Mouse (Mus musculus) heart, embryonic 12.5 days (tissue): ENCODE results near the gene Cenpx. TPM values are rescaled to one million over a fixed set of nuclear protein-coding genes. Genes with fewer than 3 reads are reported as not detected.
A peak's percentile ranks its signal among the peaks of the same experiment; 100 is the strongest.

Experiments
- ATAC-seq: fragments of 200-750 bp; cut with Nextera tagmentation; 2 replicates; pipeline ENCODE4 v1.8.0; 2017; ENCODE audit warnings: moderate TSS enrichment, moderate library complexity; ENCODE audit not compliant: insufficient number of reproducible peaks, low FRiP score
- H3K27ac ChIP-seq: fragments of 300-500 bp; sonication (generic); 2 replicates; pipeline ENCODE4 v1.5.1; 2016; ENCODE audit warnings: mild to moderate bottlenecking, moderate library complexity; ENCODE audit not compliant: poor library complexity, severe bottlenecking
- H3K27me3 ChIP-seq: fragments of 300-500 bp; sonication (generic); replicated peaks from 2 replicates; pipeline ENCODE4 v1.6.1; 2016; ENCODE audit warnings: mild to moderate bottlenecking, moderate library complexity
- H3K36me3 ChIP-seq: fragments of 300-500 bp; sonication (generic); 2 replicates; pipeline ENCODE4 v1.6.1; 2016; ENCODE audit warnings: mild to moderate bottlenecking, moderate library complexity
- H3K4me1 ChIP-seq: fragments of 300-500 bp; sonication (generic); replicated peaks from 2 replicates; pipeline ENCODE4 v1.6.1; 2016; ENCODE audit warnings: mild to moderate bottlenecking
- H3K4me2 ChIP-seq: fragments of 300-500 bp; sonication (generic); 2 replicates; pipeline ENCODE4 v1.6.1; 2016; ENCODE audit warnings: mild to moderate bottlenecking, moderate library complexity
- H3K4me3 ChIP-seq: fragments of 300-500 bp; sonication (generic); 2 replicates; pipeline ENCODE4 v1.5.1; 2016; ENCODE audit warnings: mild to moderate bottlenecking
- H3K9ac ChIP-seq: fragments of 300-500 bp; sonication (generic); 2 replicates; pipeline ENCODE4 v1.6.1; 2016; ENCODE audit warnings: mild to moderate bottlenecking, moderate library complexity
- H3K9me3 ChIP-seq: fragments of 300-500 bp; sonication (generic); replicated peaks from 2 replicates; pipeline ENCODE4 v1.6.1; 2016; ENCODE audit warnings: mild to moderate bottlenecking, moderate library complexity
- WGBS: fragments of 180-500 bp; shearing (Covaris S2); methylation state at CpG from one replicate; pipeline ENCODE4 v1.1.7; 2016; 5-methylcytosine and 5-hydroxymethylcytosine counted together
- polyA plus RNA-seq: library from polyadenylated mRNA; unstranded; fragments of >200 nt; fragmentation: Nextera tagmentation; extraction: Ambion mirVana; gene quantifications from 2 replicates; pipeline ENCODE4 v1.2.1, GENCODE M21; 2016

The Cenpx gene
- polyA plus RNA-seq, 1 experiment from 2014 or later, result 119 TPM

DNA sequence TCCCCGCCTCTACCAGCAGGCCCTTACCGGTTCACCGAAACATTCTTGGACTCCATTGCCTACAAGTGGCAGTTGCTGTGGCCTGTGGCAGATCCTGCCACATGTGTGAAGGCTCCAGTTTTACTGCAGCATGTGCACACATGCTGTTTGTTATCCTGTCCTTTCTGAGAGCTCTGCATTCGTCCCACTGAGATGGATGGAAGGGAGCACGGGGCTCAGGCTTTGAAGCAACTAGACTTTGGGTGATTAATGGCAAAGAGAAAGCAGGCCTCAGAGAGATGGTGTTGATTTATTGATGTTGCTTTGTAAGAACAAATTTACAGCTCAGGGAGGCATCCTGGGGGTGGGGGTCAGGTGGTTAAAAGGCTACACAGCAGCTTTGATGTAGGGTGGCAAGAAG, 2.9 kb downstream of the Cenpx start:
- no peaks in the 10 kb centered on the region for H3K27me3 ChIP-seq
- WGBS, result 77% methylated on average over 5 of the region's 5 CpGs
- no peaks in the 10 kb centered on the region for H3K9me3 ChIP-seq
- no peak overlapping the region for H3K27ac ChIP-seq
- H3K4me1 ChIP-seq, result peaks cover 44% of the 10 kb centered on the region
- ATAC-seq, result no peak
- H3K4me2 ChIP-seq, result no peak overlapping the region
- H3K9ac ChIP-seq, result no peak overlapping the region
- no peak overlapping the region for H3K4me3 ChIP-seq
- peaks cover 28% of the 10 kb centered on the region for H3K36me3 ChIP-seq

DNA sequence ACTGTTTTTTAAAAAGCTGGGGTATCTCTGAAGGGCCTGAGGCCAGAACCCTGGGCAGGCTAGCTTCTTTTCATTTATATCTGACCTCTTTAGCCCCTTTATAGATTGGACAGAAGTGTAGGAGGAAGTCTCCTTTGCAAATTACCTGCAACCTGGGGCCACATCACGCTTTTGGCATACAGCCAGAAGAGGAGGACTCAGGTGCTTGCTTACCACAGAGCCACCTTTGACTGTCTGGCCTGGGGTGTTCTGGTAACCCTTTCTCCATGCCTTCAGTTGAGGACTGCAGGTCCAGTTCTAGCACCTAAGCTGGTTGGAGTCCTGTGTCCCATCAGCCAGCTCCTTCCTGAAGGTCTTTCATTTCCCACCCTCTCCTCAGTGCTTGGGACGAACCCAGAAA, 4.0 kb downstream of the Cenpx start:
- Histone ChIP-seq H3K36me3 (peaks cover 27% of the 10 kb centered on the region), H3K4me2 (no peak overlapping the region), H3K9ac (no peak overlapping the region), H3K27me3 (no peaks in the 10 kb centered on the region), H3K9me3 (no peaks in the 10 kb centered on the region), H3K27ac (no peak overlapping the region), H3K4me1 (peaks cover 49% of the 10 kb centered on the region), H3K4me3 (no peak overlapping the region)
- WGBS, result 78% methylated on average over 2 of the region's 2 CpGs
- no peak for ATAC-seq

DNA sequence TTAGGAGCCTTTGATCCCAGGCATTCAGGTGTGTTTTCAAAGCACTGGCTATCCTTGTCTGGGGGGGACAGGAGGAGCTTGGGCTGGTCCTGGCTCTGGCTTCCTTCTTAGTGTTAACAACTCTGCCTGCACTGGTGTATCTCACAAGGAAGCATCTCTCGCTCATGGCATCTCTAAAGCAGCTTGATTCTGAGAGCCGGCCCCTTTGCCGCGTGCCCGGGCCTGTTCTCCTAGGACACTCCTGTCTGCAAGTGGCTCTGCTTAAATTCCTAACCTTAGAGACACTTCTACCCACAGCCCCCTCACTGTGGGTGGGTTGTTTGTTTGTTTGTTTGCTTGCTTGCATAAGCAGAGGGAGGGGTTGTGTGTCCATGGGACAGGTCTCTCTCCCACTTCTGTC, 5.6 kb downstream of the Cenpx start:
- 32% methylated on average over 5 of the region's 5 CpGs for WGBS
- Histone ChIP-seq H3K27me3 (no peaks in the 10 kb centered on the region), H3K9me3 (no peaks in the 10 kb centered on the region), H3K9ac (no peak overlapping the region), H3K4me3 (no peak overlapping the region), H3K27ac (0 out of 2 replicates have a peak overlapping the region, but pooled peaks have one; percentile 58), H3K4me1 (peaks cover 58% of the 10 kb centered on the region), H3K36me3 (peaks cover 27% of the 10 kb centered on the region), H3K4me2 (0 out of 2 replicates have a peak overlapping the region, but pooled peaks have one; percentile 32)
- no peak for ATAC-seq

DNA sequence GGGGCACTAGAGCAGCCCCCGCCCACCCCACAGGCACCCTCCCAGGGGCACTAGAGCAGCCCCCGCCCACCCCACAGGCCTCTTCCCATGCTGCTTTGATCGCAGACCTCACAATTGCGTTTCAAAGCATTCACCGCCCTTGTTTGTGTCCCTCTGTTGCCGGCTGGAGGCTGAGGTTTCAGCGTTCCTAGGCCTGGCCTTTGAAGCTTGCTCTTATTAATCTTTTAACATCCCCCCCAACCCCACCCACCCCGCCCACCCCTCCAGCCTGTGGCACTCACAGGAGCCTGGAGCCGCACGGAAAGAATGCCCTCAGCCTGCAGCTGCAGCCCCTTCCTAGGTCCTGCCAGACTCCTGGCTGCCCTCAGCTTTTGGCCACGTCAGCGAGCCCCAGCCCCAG, 6.3 kb downstream of the Cenpx start:
- Histone ChIP-seq H3K4me3 (no peak overlapping the region), H3K9me3 (no peaks in the 10 kb centered on the region), H3K27ac (peak overlapping the region; percentile 58), H3K27me3 (no peaks in the 10 kb centered on the region), H3K9ac (peak overlapping the region; percentile 62), H3K4me2 (peak overlapping the region; percentile 32), H3K4me1 (peaks cover 52% of the 10 kb centered on the region), H3K36me3 (peaks cover 31% of the 10 kb centered on the region)
- no peak for ATAC-seq
- WGBS, result 20% methylated on average over 12 of the region's 12 CpGs

DNA sequence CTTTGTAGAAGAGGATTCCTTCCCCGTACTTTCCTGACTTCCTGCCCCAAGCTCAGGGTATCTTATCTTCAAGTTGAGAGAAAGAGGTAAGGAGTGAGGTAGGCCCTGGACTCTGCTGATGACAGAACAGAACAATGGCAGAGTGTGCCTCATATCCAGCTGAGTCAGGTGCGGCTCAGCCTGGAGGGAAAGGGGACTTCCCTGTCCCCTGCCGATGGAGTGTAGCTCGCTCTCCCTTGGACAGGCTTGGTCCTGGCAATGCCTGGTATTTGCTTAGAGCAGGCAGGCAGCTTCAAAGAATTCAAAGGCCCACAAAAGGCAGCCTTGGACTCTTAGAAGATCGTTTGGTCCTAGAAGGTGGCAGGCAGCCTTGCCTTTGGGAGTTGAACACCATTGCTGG, 7.4 kb downstream of the Cenpx start:
- H3K9me3 ChIP-seq, result no peaks in the 10 kb centered on the region
- H3K9ac ChIP-seq, result no peak overlapping the region
- H3K36me3 ChIP-seq, result peaks cover 40% of the 10 kb centered on the region
- H3K4me3 ChIP-seq, result no peak overlapping the region
- peaks cover 52% of the 10 kb centered on the region for H3K4me1 ChIP-seq
- 49% methylated on average over 5 of the region's 5 CpGs for WGBS
- H3K4me2 ChIP-seq, result peak overlapping the region; percentile 37; the same call in 1 of the 2 replicates
- ATAC-seq, result no peak
- H3K27me3 ChIP-seq, result no peaks in the 10 kb centered on the region
- H3K27ac ChIP-seq, result peak overlapping the region; percentile 83; the same call in 1 of the 2 replicates

DNA sequence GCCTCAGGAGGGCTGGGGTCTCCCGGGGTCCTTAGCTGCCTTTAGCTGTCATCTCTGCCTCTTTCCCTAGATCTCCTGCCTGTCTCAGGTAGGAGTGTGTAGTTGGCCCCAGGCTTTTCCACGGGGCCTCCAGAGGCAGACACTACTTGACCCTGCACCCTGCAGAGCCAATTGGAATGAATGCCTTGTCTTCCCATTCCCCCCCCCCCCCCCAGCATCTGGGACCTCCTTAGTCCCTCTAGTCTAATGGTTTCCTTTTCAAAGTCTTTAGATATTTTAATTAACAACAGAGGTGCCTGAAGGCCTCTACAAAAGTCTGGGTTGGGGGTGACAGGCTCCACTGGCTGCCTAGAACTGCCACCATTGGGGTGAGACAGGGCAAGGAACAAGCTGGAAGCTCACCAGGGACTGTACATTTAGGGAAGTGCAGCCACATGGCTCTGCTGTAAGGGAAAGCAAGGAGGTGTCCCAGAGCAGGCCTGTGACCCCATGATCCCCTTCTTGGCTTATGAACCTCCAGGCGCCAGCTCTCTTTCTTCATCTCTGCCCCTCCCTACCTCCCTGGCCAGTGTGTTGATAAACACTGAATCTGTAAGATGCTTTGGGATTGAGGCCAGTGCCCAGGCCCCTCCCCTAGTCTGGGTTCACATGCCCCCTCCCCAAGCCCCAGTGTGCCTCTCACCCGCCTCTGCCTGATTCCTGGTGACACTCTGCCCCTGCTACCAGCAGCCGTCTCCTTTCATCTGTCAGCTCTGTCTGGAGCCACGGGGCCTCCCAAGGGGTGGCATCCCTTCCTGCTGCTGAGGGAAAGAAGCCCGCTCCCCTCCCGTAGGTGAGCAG, 8.8 kb downstream of the Cenpx start:
- H3K4me2 ChIP-seq, result peak overlapping the region; percentile 37
- no peak overlapping the region for H3K4me3 ChIP-seq
- H3K9me3 ChIP-seq, result no peaks in the 10 kb centered on the region
- peak; percentile 37 for ATAC-seq
- peak overlapping the region; percentile 83 for H3K27ac ChIP-seq
- peaks cover 55% of the 10 kb centered on the region for H3K4me1 ChIP-seq
- peaks cover 40% of the 10 kb centered on the region for H3K36me3 ChIP-seq
- 19% methylated on average over 8 of the region's 8 CpGs for WGBS
- H3K27me3 ChIP-seq, result no peaks in the 10 kb centered on the region
- peak overlapping the region; percentile 48 for H3K9ac ChIP-seq

DNA sequence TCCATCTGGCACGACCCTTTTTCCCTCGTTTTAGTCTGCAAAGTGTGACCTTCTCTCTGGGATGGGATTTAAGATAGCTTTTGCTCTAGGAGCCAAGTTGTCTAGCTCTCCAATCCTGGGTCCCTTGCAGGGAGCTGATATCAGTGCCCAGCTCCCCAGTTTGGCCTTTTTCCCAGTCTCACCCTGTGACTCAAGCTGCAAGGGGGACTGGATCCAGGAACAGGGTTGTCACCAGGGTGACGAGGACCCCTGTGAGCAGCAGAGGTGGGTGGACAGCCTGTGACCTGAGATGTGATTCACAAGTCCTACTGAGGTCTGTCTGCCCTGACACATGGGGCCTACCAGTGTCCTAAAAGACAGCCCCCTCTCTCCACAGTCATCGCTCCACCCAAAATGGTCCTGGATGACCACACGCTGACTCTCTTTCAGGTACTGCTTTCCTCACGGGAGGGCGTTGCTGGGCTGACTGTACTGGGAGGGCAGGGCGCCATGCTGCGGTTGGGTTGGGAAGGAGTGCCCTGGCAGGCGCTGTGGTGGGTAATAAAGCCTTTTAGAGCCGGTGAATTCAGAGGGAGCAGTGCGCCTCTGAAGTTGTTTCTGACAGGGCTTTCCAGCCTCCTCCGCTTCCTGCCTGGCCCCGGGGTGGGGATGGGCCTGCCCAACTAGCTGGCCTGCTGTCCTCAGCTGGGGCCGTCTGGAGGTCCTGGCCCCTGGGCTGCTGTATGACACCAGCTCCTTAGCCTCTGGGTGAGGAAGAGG, 9.7 kb downstream of the Cenpx start:
- Histone ChIP-seq H3K9ac (peak overlapping the region; percentile 41; the same call in 1 of the 2 replicates), H3K4me2 (peak overlapping the region; percentile 37), H3K27ac (peak overlapping the region; percentile 83), H3K36me3 (peaks cover 38% of the 10 kb centered on the region), H3K4me1 (peaks cover 64% of the 10 kb centered on the region), H3K9me3 (no peaks in the 10 kb centered on the region), H3K27me3 (no peaks in the 10 kb centered on the region), H3K4me3 (no peak overlapping the region)
- no peak for ATAC-seq
- 41% methylated on average over 15 of the region's 15 CpGs for WGBS

DNA sequence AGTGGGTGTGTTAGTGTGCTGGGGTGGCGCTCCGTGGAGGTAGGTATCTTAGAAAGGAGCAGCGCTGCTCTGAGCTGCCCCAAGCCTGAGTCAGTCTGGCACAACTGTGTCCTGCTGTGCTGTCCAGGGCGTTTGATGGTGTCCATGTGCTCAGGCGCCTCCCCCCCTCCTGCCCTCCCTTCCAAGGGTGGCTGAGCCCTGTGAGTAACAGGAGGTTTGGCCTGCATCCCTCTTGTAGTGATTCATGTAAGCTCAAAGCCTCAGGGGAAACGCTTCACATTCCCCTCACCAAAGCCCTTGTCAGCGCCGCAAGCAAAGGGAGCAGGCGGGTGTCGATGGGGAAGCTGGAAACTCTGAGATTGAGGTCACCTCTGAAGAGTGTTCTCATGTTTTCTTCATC, 15.8 kb downstream of the Cenpx start:
- peak; percentile 66 for ATAC-seq
- H3K9me3 ChIP-seq, result no peaks in the 10 kb centered on the region
- H3K36me3 ChIP-seq, result peaks cover 51% of the 10 kb centered on the region
- 0 out of 2 replicates have a peak overlapping the region, but pooled peaks have one; percentile 21 for H3K9ac ChIP-seq
- no peak overlapping the region for H3K4me3 ChIP-seq
- H3K4me2 ChIP-seq, result no peak overlapping the region
- peak overlapping the region; percentile 88 for H3K27ac ChIP-seq
- 27% methylated on average over 10 of the region's 10 CpGs for WGBS
- H3K27me3 ChIP-seq, result no peaks in the 10 kb centered on the region
- peaks cover 56% of the 10 kb centered on the region for H3K4me1 ChIP-seq

DNA sequence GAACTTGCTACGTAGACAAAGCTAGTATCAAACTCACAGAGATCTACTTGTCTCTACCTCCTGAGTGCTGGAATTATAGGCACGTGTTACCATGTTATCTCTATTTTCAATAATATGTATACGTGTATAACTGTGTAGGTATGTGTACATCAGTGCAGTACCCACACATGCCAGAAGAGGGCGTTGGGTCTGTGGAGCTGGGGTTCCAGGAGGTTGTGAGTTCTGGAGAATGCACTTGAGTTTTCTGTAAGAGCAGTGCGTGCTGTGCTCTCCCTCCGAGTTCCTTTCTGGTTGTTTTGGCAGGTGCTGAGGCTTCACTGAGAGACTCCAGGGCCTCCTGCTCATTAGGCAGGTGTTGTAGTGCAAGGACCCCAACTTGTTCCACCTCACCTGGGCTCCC, 17.0 kb downstream of the Cenpx start:
- Histone ChIP-seq H3K4me2 (no peak overlapping the region), H3K9ac (no peak overlapping the region), H3K27me3 (no peaks in the 10 kb centered on the region), H3K9me3 (no peaks in the 10 kb centered on the region), H3K4me3 (no peak overlapping the region), H3K27ac (no peak overlapping the region), H3K4me1 (peaks cover 63% of the 10 kb centered on the region), H3K36me3 (peaks cover 44% of the 10 kb centered on the region)
- WGBS, result 88% methylated on average over 6 of the region's 6 CpGs
- no peak for ATAC-seq

DNA sequence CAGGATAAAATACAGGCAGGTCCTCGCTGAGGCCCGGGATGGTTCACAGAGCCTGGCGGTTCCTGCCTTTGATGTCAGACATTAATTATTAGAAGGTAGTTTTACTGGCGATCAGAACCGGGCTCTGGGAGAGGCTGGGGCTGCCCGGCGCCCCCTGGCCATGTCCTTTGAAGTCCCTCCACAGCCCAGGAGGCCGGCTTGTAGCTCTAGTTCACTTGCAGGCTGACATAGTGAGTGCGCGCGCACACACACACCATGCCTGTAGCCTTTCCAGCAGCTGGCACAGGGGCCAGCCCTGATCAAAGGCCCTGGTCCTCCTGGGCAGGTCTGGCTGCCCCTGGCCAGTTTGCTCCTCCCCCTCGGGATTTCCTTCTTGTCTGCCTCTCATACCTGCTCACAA, 17.9 kb downstream of the Cenpx start:
- Histone ChIP-seq H3K36me3 (peaks cover 40% of the 10 kb centered on the region), H3K9me3 (no peaks in the 10 kb centered on the region), H3K27ac (peak overlapping the region; percentile 15), H3K27me3 (no peaks in the 10 kb centered on the region), H3K4me3 (no peak overlapping the region), H3K4me2 (no peak overlapping the region), H3K4me1 (peaks cover 63% of the 10 kb centered on the region), H3K9ac (no peak overlapping the region)
- ATAC-seq, result no peak; the same call in 1 of the 2 replicates
- WGBS, result 52% methylated on average over 12 of the region's 12 CpGs

DNA sequence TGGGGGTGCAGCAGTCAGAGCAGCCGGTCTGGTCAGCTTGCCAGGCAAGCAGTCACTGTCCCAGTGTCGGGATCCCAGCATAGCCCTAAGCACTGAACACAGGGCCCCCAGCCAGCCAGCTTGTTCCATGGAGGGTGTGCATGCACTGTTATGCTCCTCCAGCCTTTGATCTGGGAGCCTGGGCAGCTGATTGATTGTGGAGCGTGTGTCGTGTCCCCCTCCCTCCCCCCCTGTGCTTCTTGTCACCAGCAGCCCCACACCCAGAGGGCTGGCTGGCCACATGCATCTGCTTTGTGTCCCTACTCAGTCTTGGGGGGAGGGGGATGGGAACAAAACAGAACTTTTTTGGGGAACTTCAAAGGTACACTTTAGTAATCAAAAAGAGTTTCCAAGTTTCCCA, 18.4 kb downstream of the Cenpx start:
- H3K4me3 ChIP-seq, result no peak overlapping the region
- peak overlapping the region; percentile 37; the same call in 1 of the 2 replicates for H3K9ac ChIP-seq
- H3K4me2 ChIP-seq, result peak overlapping the region; percentile 15; the same call in 1 of the 2 replicates
- no peaks in the 10 kb centered on the region for H3K9me3 ChIP-seq
- H3K27me3 ChIP-seq, result no peaks in the 10 kb centered on the region
- 26% methylated on average over 4 of the region's 4 CpGs for WGBS
- H3K4me1 ChIP-seq, result peaks cover 63% of the 10 kb centered on the region
- peaks cover 40% of the 10 kb centered on the region for H3K36me3 ChIP-seq
- peak; percentile 38; the same call in 1 of the 2 replicates for ATAC-seq
- H3K27ac ChIP-seq, result peak overlapping the region; percentile 52; the same call in 1 of the 2 replicates
